Mouse (Mus musculus) intestine, postnatal 0 days (tissue): Measurements from ENCODE around the gene Snrnp35. TPM values are rescaled to one million over a fixed set of nuclear protein-coding genes. Genes with fewer than 3 reads are reported as not detected.

Source experiments
- ATAC-seq: fragments of 200-750 bp; cut with Nextera tagmentation; 2 replicates; pipeline ENCODE4 v1.8.0; 2017; ENCODE audit warnings: mild to moderate bottlenecking, moderate TSS enrichment, moderate library complexity
- H3K27ac ChIP-seq: fragments of 300-500 bp; sonication (generic); 2 replicates; pipeline ENCODE4 v1.5.1; 2014; ENCODE audit warnings: mild to moderate bottlenecking, low read depth, low read length, moderate library complexity
- H3K27me3 ChIP-seq: fragments of 300-500 bp; sonication (generic); replicated peaks from 2 replicates; pipeline ENCODE4 v1.6.1; 2014; ENCODE audit warnings: low read length, mixed read lengths; ENCODE audit not compliant: control insufficient read depth, insufficient read depth
- H3K36me3 ChIP-seq: fragments of 300-500 bp; sonication (generic); 2 replicates; pipeline ENCODE4 v1.6.1; 2014; ENCODE audit warnings: mild to moderate bottlenecking, moderate library complexity; ENCODE audit not compliant: control insufficient read depth, insufficient read depth
- H3K4me1 ChIP-seq: fragments of 300-500 bp; sonication (generic); replicated peaks from 2 replicates; pipeline ENCODE4 v1.6.1; 2014; ENCODE audit warnings: antibody characterized with exemption, low read length, mixed read lengths; ENCODE audit not compliant: control insufficient read depth, insufficient read depth
- H3K4me2 ChIP-seq: fragments of 300-500 bp; sonication (generic); replicated peaks from 2 replicates; pipeline ENCODE4 v1.6.1; 2014; ENCODE audit warnings: low read depth, mild to moderate bottlenecking, moderate library complexity
- H3K4me3 ChIP-seq: fragments of 300-500 bp; sonication (generic); 2 replicates; pipeline ENCODE4 v1.5.1; 2014; ENCODE audit warnings: low read depth, low read length
- H3K9ac ChIP-seq: fragments of 300-500 bp; sonication (generic); 2 replicates; pipeline ENCODE4 v1.6.1; 2014; ENCODE audit warnings: mild to moderate bottlenecking, low read depth, low read length
- H3K9me3 ChIP-seq: fragments of 300-500 bp; sonication (generic); 2 replicates; pipeline ENCODE4 v1.6.1; 2016; ENCODE audit warnings: mixed run types; ENCODE audit not compliant: control insufficient read depth
- CTCF ChIP-seq: sonication (generic); IDR thresholded peaks from 2 replicates; pipeline ENCODE4 v1.5.1; 2016; ENCODE audit warnings: low read depth, mild to moderate bottlenecking, control low read depth, antibody characterized with exemption, moderate library complexity
- WGBS: fragments of 180-500 bp; shearing (Covaris S2); extraction: QIAGEN DNeasy Blood & Tissue Kit; methylation state at CpG from one replicate; pipeline ENCODE4 v1.1.7; 2014; 5-methylcytosine and 5-hydroxymethylcytosine counted together
- polyA plus RNA-seq: library from polyadenylated mRNA; unstranded; fragments of >200 nt; fragmentation: Nextera tagmentation; extraction: Ambion mirVana; gene quantifications from 2 replicates; pipeline ENCODE4 v1.2.1, GENCODE M21; 2015

Snrnp35 gene
- polyA plus RNA-seq, 1 experiment from 2014 or later: 15.5 TPM

DNA sequence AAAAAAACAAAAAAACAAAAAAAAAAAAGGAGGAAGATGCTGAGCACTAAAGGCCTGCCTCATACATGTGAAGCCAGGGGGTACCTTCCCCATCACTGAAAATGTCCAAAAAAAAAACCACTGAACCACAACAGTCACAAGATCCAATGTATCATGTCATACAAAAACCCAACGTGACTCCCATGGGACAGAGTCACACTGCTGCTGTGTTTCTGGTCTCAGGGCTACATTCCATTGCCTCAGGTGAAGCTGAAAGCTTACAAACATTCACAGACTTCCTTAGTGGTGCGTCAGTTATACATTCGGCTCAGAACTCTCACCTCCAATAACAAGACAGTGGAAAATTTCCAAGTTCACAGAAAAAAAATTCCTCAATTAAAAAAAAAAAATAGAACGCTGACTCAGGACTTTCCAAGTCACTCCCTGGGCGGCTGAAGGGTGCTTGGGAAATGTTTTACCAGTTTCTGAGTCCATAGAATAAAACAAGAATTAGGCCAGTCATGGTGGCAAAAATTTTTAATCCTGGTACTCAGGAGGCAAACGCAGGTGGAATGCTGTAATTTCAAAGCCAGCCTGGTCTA, 12.3 kb upstream of the Snrnp35 start:
- WGBS: 77% methylated on average over 6 of the region's 6 CpGs
- no peak overlapping the region for H3K27ac ChIP-seq
- no peak for TF ChIP-seq CTCF
- H3K9ac ChIP-seq: no peak overlapping the region
- H3K4me1 ChIP-seq: no peaks in the 10 kb centered on the region
- ATAC-seq: no peak
- peaks cover 40% of the 10 kb centered on the region for H3K36me3 ChIP-seq
- H3K4me2 ChIP-seq: no peak overlapping the region
- no peak overlapping the region for H3K4me3 ChIP-seq
- no peaks in the 10 kb centered on the region for H3K9me3 ChIP-seq
- no peaks in the 10 kb centered on the region for H3K27me3 ChIP-seq

DNA sequence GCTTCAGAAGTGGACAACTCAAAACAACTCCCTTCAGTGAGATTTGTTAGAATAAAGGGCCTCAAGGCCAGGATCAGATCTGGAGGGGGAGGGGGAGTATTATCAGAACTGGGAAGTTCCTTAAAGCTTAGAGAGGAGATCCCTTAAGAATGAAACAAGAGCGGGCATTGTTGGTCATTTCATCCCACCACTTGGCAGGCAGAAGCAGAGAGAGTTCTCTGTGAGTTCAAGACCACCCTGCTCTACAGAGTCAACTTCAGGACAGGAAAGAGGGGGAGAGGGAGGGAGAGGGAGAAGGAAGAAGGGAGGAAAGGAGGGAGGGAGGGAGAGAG, 4.1 kb upstream of the Snrnp35 start:
- Histone ChIP-seq H3K27me3 (no peaks in the 10 kb centered on the region), H3K4me2 (0 out of 2 replicates have a peak overlapping the region, but pooled peaks have one; percentile 28), H3K36me3 (no peaks in the 10 kb centered on the region), H3K4me1 (0 out of 2 replicates have a peak, but pooled peaks cover 3% of the 10 kb centered on the region), H3K27ac (peak overlapping the region; percentile 42; the same call in 1 of the 2 replicates), H3K9me3 (no peaks in the 10 kb centered on the region), H3K4me3 (no peak overlapping the region), H3K9ac (no peak overlapping the region)
- TF ChIP-seq CTCF: no peak
- WGBS: 79% methylated on average over 1 of the region's 1 CpGs
- ATAC-seq: no peak

DNA sequence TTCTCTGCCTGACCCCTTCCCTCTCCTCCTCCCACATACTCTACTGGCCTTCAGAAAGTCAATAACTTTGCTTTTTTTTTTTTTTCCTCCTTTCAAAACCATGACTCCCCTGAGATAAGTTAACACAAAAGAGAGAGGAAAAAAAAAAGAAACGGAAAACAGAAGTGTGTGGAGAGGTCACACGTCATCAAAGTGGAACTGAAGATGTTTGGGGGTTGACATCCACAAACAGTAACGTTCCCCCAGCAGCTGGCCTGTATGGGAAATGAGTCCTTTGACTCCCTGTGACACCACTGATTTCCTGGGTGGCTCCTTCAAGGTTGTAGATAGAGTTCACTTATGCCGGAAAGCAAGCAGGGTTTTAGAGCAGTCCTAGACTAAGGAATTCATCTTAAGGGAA, 2.8 kb upstream of the Snrnp35 start:
- WGBS: 67% methylated on average over 4 of the region's 4 CpGs

GRCm38 (mm10) chr5:124481714-124482113, 1.2 kb upstream of the Snrnp35 start:
- H3K9ac ChIP-seq: no peak overlapping the region
- no peaks in the 10 kb centered on the region for H3K9me3 ChIP-seq
- no peak for TF ChIP-seq CTCF
- H3K27me3 ChIP-seq: no peaks in the 10 kb centered on the region
- no peaks in the 10 kb centered on the region for H3K36me3 ChIP-seq
- H3K4me2 ChIP-seq: no peak overlapping the region
- WGBS: 84% methylated on average over 4 of the region's 4 CpGs
- no peak overlapping the region for H3K4me3 ChIP-seq
- ATAC-seq: no peak
- H3K4me1 ChIP-seq: 0 out of 2 replicates have a peak, but pooled peaks cover 3% of the 10 kb centered on the region
- no peak overlapping the region for H3K27ac ChIP-seq

More for the DNA sequence above, 2.8 kb upstream of the Snrnp35 start:
- H3K9me3 ChIP-seq: no peaks in the 10 kb centered on the region
- H3K4me2 ChIP-seq: no peak overlapping the region
- no peak overlapping the region for H3K4me3 ChIP-seq
- H3K27ac ChIP-seq: no peak overlapping the region
- no peak overlapping the region for H3K9ac ChIP-seq
- 0 out of 2 replicates have a peak, but pooled peaks cover 3% of the 10 kb centered on the region for H3K4me1 ChIP-seq
- TF ChIP-seq CTCF: no peak
- no peaks in the 10 kb centered on the region for H3K36me3 ChIP-seq
- no peak for ATAC-seq
- H3K27me3 ChIP-seq: no peaks in the 10 kb centered on the region

GRCm38 (mm10) chr5:124482436-124482965, 433 bp upstream of the Snrnp35 start:
- Histone ChIP-seq H3K36me3 (no peaks in the 10 kb centered on the region), H3K9me3 (no peaks in the 10 kb centered on the region), H3K27ac (peak overlapping the region; percentile 99), H3K27me3 (no peaks in the 10 kb centered on the region), H3K4me2 (peak overlapping the region; percentile 78), H3K9ac (peak overlapping the region; percentile 90), H3K4me3 (peak overlapping the region; percentile 73), H3K4me1 (0 out of 2 replicates have a peak, but pooled peaks cover 3% of the 10 kb centered on the region)
- 2% methylated on average over 13 of the region's 13 CpGs for WGBS
- ATAC-seq: no peak
- TF ChIP-seq CTCF: no peak

DNA sequence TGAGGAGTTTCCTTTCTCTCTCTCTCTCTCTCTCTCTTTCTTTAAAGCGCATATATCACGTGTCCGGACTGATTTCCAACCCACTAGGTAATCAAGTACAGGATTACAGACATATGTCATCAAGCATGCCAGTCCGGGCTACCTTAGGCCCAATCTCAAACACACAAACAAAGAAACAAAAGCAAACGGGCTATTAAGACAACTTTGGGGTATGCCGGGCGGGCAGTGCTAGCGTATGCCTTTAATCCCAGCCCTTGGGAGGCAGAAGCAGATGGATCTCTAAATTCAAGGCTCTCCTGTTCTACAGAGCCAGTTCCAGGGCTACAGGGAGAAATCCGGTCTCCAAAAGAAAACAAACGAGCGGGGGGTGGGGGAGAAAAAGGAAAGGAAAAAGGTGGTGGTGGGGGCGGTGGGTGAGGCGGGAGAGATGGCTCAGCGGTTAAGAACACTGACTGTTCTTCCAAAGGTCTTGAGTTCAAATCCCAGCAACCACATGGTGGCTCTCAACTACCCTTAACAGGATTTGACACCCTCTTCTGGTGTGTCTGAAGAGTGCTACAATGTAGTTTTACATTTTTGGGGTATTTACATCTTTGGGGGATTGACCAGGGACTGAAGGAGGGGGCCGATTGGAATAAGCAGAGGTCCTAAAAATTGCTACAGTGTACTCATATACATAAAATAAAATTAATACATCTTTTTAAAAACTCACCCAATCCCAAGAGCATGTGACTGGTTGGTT, 892 bp downstream of the Snrnp35 start:
- H3K9me3 ChIP-seq: no peaks in the 10 kb centered on the region
- peak overlapping the region; percentile 99 for H3K27ac ChIP-seq
- WGBS: 7% methylated on average over 15 of the region's 15 CpGs
- H3K27me3 ChIP-seq: no peaks in the 10 kb centered on the region
- TF ChIP-seq CTCF: peak; percentile 33; the same call in 1 of the 2 replicates
- H3K4me3 ChIP-seq: peak overlapping the region; percentile 73
- peak; percentile 13 for ATAC-seq
- H3K9ac ChIP-seq: peak overlapping the region; percentile 90
- H3K4me2 ChIP-seq: peak overlapping the region; percentile 78
- H3K4me1 ChIP-seq: no peaks in the 10 kb centered on the region
- H3K36me3 ChIP-seq: no peaks in the 10 kb centered on the region
